Mouse (Mus musculus) monocyte, adult 59 days (primary cell): ENCODE measurements around the gene Sez6l2. TPM values are rescaled to one million over a fixed set of nuclear protein-coding genes. Genes with fewer than 3 reads are reported as not detected.

Source experiments
- total RNA-seq, 2 experiments: library from RNA; stranded (reverse); gene quantifications; one replicate each; pipeline ENCODE4 v1.2.4; 2023

Sez6l2 gene
- 1 to 10 TPM; 2.2 to 4.1 TPM for total RNA-seq

GRCm38 (mm10) chr7:126949793-126950646 lies at the start of gene Sez6l2:
Gene Sez6l2, plus strand, starts transcription at chr7:126950563.

GRCm38 (mm10) chr7:126922624-126923060 lies 27.7 kb upstream of the Sez6l2 start, which contains the start of gene Tmem219:
Gene Tmem219, minus strand, starts transcription at chr7:126922917.

DNA sequence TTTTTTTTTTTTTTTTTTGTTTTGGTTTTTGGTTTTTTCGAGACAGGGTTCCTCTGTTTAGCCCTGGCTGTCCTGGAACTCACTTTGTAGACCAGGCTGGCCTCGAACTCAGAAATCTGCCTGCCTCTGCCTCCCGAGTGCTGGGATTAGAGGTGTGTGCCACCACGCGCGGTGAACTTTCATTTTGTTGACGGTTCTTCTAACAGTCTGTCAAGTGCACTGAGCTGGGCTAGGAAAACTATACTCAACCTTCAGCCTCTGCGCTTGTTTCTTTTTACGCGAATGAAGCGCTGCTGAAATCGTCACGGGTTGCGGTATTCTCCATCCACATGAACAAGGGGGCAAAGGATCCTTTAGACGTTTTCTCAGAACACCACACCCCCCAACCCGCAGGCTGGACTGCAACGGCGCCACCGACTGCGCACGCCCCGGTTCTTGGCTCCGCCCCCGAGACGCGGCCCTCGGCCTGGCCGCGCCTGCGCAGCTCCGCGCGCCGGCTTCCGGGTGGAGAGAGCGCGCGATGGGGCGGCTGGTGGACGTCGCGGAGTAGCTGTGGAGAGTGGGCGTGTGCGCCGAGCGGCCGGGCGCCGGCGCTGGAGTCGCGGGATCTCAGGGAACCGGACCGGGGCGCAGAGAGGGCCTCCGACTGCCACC lies 21.9 kb upstream of the Sez6l2 start, which contains the start of gene Kctd13:
Kctd13 (plus strand) TSS at position 496 of the 654 bp plus-strand sequence.

DNA sequence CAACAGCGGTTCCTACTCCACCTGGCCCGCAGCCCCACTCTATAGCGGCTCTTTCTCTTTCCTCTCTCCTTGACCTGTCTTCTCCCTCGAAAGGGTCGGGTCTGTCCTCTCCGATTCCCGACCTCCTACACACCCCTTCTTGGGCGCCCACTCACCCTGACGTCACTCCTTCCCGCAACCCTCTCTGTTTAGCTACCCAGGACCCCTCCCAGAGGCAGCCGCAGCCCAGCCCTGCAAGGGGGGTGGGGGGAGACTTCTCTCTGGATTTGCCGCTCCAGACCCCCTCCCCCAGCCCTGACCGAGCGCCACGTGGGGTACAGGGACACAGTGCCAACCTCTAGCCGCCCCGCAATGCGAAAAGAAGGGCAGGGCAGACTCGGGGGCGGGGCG lies 965 bp upstream of the Sez6l2 start, which contains the start of gene Asphd1:
Asphd1 (minus strand) TSS at position 180 of the 390 bp plus-strand sequence.

GRCm38 (mm10) chr7:126975893-126975949 lies 25.4 kb downstream of the Sez6l2 start, which contains the start of gene Cdipt:
Gene Cdipt, plus strand, starts transcription at chr7:126975914.

DNA sequence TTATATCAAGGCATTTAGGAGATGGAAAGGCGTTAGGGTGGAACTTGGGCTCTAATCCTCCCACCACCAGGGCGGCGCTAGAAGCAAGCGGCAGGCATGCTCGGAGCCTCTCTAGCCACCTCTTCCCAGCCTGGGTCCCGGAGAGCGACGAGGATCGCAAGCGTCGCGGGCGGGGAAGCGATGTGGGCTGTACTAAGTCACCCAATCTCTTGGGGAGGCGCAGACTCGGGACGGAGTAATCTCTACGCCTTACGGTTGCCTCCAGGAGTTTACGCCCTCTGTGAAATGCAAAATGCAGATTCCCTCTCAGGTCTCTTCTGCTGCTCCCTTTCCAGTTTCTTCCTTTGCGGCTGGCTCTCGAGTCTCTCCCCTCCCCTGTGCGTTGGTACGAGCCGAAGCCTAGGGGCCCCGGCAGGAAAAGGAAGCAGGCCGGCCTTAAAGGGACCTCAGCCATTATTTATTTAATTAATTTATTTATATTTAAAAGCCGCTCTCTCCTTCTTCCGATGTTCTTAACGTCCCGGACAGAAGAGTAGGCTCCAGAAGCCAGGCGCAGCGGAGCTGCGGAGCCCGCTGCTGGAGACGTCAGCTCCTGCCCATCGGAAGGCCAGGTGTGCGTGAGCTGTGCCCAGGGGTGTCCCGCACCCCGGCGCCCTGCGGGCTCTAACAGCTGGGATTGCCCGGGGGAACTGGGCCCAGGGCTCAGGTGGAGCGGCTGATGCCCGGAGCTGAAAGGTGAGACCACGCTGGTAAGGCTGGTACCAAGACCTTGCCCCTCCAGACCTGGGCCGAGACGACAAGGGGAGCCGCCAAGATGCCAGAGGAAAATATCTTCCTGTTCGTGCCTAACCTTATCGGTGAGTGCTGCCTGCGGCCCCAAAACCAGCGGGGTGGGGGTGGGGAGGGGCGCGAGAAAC lies 25.8 kb downstream of the Sez6l2 start, which contains the start of gene Cdiptos:
Cdiptos (minus strand) TSS at position 149 of the 917 bp plus-strand sequence.

GRCm38 (mm10) chr7:127014320-127014719 lies 64.0 kb downstream of the Sez6l2 start, which contains the start of gene Mvp:
Gene Mvp, minus strand, starts transcription at chr7:127014621.

GRCm38 (mm10) chr7:127016481-127016485 lies 65.9 kb downstream of the Sez6l2 start, which contains the start of gene Pagr1b:
Gene Pagr1b, minus strand, starts transcription at chr7:127016484.

GRCm38 (mm10) chr7:127016971-127017949 lies 66.9 kb downstream of the Sez6l2 start, which contains the start of gene Pagr1a:
Gene Pagr1a, minus strand, starts transcription at chr7:127017352.

Other genes with a start within 250 kb of the Sez6l2 start
- 1,000 to 10,000 TPM; 1,489 to 1,521 TPM for gene Coro1a, start 242.8 kb upstream of the Sez6l2 start, total RNA-seq
- gene Mapk3, start 191.0 kb upstream of the Sez6l2 start, total RNA-seq, result 100 to 1,000 TPM; 148 to 156 TPM
- gene Gdpd3, start 184.2 kb upstream of the Sez6l2 start, total RNA-seq, result 10 to 100 TPM; 22.0 to 22.2 TPM
- gene Ypel3, start 173.6 kb upstream of the Sez6l2 start, total RNA-seq, result 100 to 1,000 TPM; 256 to 258 TPM
- 1 to 10 TPM; 6.9 to 8.2 TPM for gene Tbx6, start 169.1 kb upstream of the Sez6l2 start, total RNA-seq
- gene Ppp4c, start 158.1 kb upstream of the Sez6l2 start, total RNA-seq, result 100 to 1,000 TPM; 218 to 242 TPM
- gene Fam57b, start 152.9 kb upstream of the Sez6l2 start, total RNA-seq, result not detected
- not detected for gene 4930451I11Rik, start 118.9 kb upstream of the Sez6l2 start, total RNA-seq
- gene Doc2a, start 103.1 kb upstream of the Sez6l2 start, total RNA-seq, result not detected
- 10 to 100 TPM in 1 of 2 experiments, 1 to 10 TPM in 1; 5.0 to 14.0 TPM for gene Hirip3, start 88.6 kb upstream of the Sez6l2 start, total RNA-seq
- 10 to 100 TPM; 52.2 to 66.3 TPM for gene Ino80e, start 88.2 kb upstream of the Sez6l2 start, total RNA-seq
- 10 to 100 TPM; 71.6 to 71.9 TPM for gene Taok2, start 65.9 kb upstream of the Sez6l2 start, total RNA-seq
- gene Tmem219, start 27.6 kb upstream of the Sez6l2 start, total RNA-seq, result 10 to 100 TPM; 63.5 to 71.0 TPM
- gene Kctd13, start 21.7 kb upstream of the Sez6l2 start, total RNA-seq, result 10 to 100 TPM; 31.5 to 32.7 TPM
- gene Asphd1, start 981 bp upstream of the Sez6l2 start, total RNA-seq, result not detected
- 10 to 100 TPM; 84.1 to 92.1 TPM for gene Cdipt, start 25.4 kb downstream of the Sez6l2 start, total RNA-seq
- 1 to 10 TPM; 3.5 to 3.7 TPM for gene Cdiptos, start 25.5 kb downstream of the Sez6l2 start, total RNA-seq
- gene Mvp, start 64.1 kb downstream of the Sez6l2 start, total RNA-seq, result 100 to 1,000 TPM; 116 to 123 TPM
- gene Pagr1b, start 65.9 kb downstream of the Sez6l2 start, total RNA-seq, result 1 to 10 TPM in 1 of 2 experiments, not detected in 1; 9.0 TPM
- 10 to 100 TPM in 1 of 2 experiments, 1 to 10 TPM in 1; 2.2 to 14.5 TPM for gene Pagr1a, start 66.8 kb downstream of the Sez6l2 start, total RNA-seq
- gene Gm42742, start 70.5 kb downstream of the Sez6l2 start, total RNA-seq, result 10 to 100 TPM; 29.0 to 34.8 TPM
- 1 to 10 TPM; 1.3 TPM for gene Prrt2, start 70.6 kb downstream of the Sez6l2 start, total RNA-seq
- gene Maz, start 76.5 kb downstream of the Sez6l2 start, total RNA-seq, result 100 to 1,000 TPM; 166 to 172 TPM
- 1 to 10 TPM; 1.7 to 2.3 TPM for gene Kif22, start 91.9 kb downstream of the Sez6l2 start, total RNA-seq
- under 1 TPM in 1 of 2 experiments, not detected in 1; 0.85 TPM for gene Zg16, start 136.8 kb downstream of the Sez6l2 start, total RNA-seq
- 10 to 100 TPM; 64.8 to 66.9 TPM for gene AI467606, start 140.8 kb downstream of the Sez6l2 start, total RNA-seq
- gene Qprt, start 171.7 kb downstream of the Sez6l2 start, total RNA-seq, result 10 to 100 TPM; 10.5 to 12.1 TPM
- gene Spn, start 187.3 kb downstream of the Sez6l2 start, total RNA-seq, result 100 to 1,000 TPM; 289 to 346 TPM
- 10 to 100 TPM; 52.2 to 60.9 TPM for gene Cd2bp2, start 245.5 kb downstream of the Sez6l2 start, total RNA-seq